Mouse (Mus musculus) hindbrain, embryonic 13.5 days (tissue): ENCODE data around the gene Abcg4. TPM values are rescaled to one million over a fixed set of nuclear protein-coding genes. Genes with fewer than 3 reads are reported as not detected.
A peak's percentile ranks its signal among the peaks of the same experiment; 100 is the strongest.

Experiments
- ATAC-seq: fragments of 200-750 bp; cut with Nextera tagmentation; 2 replicates; pipeline ENCODE4 v1.8.0; 2017; ENCODE audit warnings: moderate TSS enrichment; ENCODE audit not compliant: low FRiP score
- H3K27ac ChIP-seq: fragments of 300-500 bp; sonication (generic); 2 replicates; pipeline ENCODE4 v1.5.1; 2015; ENCODE audit warnings: inconsistent platforms, mild to moderate bottlenecking, moderate library complexity
- H3K27me3 ChIP-seq: fragments of 300-500 bp; sonication (generic); 2 replicates; pipeline ENCODE4 v1.6.1; 2015; ENCODE audit warnings: mild to moderate bottlenecking, inconsistent platforms
- H3K36me3 ChIP-seq: fragments of 300-500 bp; sonication (generic); 2 replicates; pipeline ENCODE4 v1.6.1; 2015; ENCODE audit warnings: mild to moderate bottlenecking, inconsistent platforms
- H3K4me1 ChIP-seq: fragments of 300-500 bp; sonication (generic); replicated peaks from 2 replicates; pipeline ENCODE4 v1.6.1; 2015; ENCODE audit warnings: inconsistent platforms
- H3K4me2 ChIP-seq: fragments of 300-500 bp; sonication (generic); 2 replicates; pipeline ENCODE4 v1.6.1; 2015; ENCODE audit warnings: inconsistent platforms, mild to moderate bottlenecking, moderate library complexity
- H3K4me3 ChIP-seq: fragments of 300-500 bp; sonication (generic); 2 replicates; pipeline ENCODE4 v1.5.1; 2015; ENCODE audit warnings: mild to moderate bottlenecking, inconsistent platforms
- H3K9ac ChIP-seq: fragments of 300-500 bp; sonication (generic); 2 replicates; pipeline ENCODE4 v1.6.1; 2015; ENCODE audit warnings: mild to moderate bottlenecking, inconsistent platforms
- H3K9me3 ChIP-seq: fragments of 300-500 bp; sonication (generic); 2 replicates; pipeline ENCODE4 v1.6.1; 2016; ENCODE audit warnings: inconsistent platforms
- WGBS: fragments of 180-500 bp; shearing (Covaris S2); methylation state at CpG from one replicate; pipeline ENCODE4 v1.1.7; 2015; 5-methylcytosine and 5-hydroxymethylcytosine counted together
- microRNA-seq: library from miRNA; unstranded; fragments of <30 nt; microRNA quantifications from one replicate; pipeline ENCODE4, GENCODE M21; 2016
- polyA plus RNA-seq: library from polyadenylated mRNA; unstranded; fragments of >200 nt; fragmentation: Nextera tagmentation; extraction: Ambion mirVana; gene quantifications from 2 replicates; pipeline ENCODE4 v1.2.1, GENCODE M21; 2015

The Abcg4 gene
- polyA plus RNA-seq, 1 experiment from 2014 or later: 18.0 TPM

GRCm38 (mm10) chr9:44231609-44232008, 56.8 kb downstream of the Abcg4 start:
- H3K9me3 ChIP-seq: no peaks in the 10 kb centered on the region
- H3K4me3 ChIP-seq: peak overlapping the region; percentile 67
- peak overlapping the region; percentile 80 for H3K4me2 ChIP-seq
- peaks cover 28% of the 10 kb centered on the region for H3K4me1 ChIP-seq
- no peak for ATAC-seq
- H3K36me3 ChIP-seq: no peaks in the 10 kb centered on the region
- no peaks in the 10 kb centered on the region for H3K27me3 ChIP-seq
- no peak overlapping the region for H3K27ac ChIP-seq
- H3K9ac ChIP-seq: peak overlapping the region; percentile 84; the same call in 1 of the 2 replicates

- Histone ChIP-seq H3K4me3 (no peak overlapping the region), H3K4me2 (no peak overlapping the region), H3K9ac (0 out of 2 replicates have a peak overlapping the region, but pooled peaks have one; percentile 8), H3K9me3 (no peaks in the 10 kb centered on the region), H3K4me1 (peaks cover 15% of the 10 kb centered on the region), H3K27me3 (no peaks in the 10 kb centered on the region), H3K27ac (no peak overlapping the region), H3K36me3 (no peaks in the 10 kb centered on the region)
- ATAC-seq: no peak
- WGBS: 60% methylated on average over 6 of the region's 6 CpGs
Measured at GRCm38 (mm10) chr9:44225993-44226392, 62.4 kb downstream of the Abcg4 start.

Small RNA genes within 50 kb of the gene (microRNA-seq; reads per million reads assigned to microRNA genes)
- not detected for gene Gm44335

Other genes with a start within 250 kb of the Abcg4 start
- gene Thy1, start 245.2 kb downstream of the Abcg4 start, polyA plus RNA-seq: 0.27 and 0.55 TPM in 2 replicates
- 8.1 and 12.2 TPM in 2 replicates for gene Usp2, start 221.6 kb downstream of the Abcg4 start, polyA plus RNA-seq
- gene Mfrp, start 186.9 kb downstream of the Abcg4 start, polyA plus RNA-seq: 0.22 TPM in 1 of 2 replicates, not detected in the other
- 3.2 and 5.3 TPM in 2 replicates for gene C1qtnf5, start 181.4 kb downstream of the Abcg4 start, polyA plus RNA-seq
- gene Gm49380, start 175.1 kb downstream of the Abcg4 start, polyA plus RNA-seq: 0.12 and 0.49 TPM in 2 replicates
- gene Rnf26, start 175.1 kb downstream of the Abcg4 start, polyA plus RNA-seq: 27.9 and 29.2 TPM in 2 replicates
- gene Mcam, start 154.1 kb downstream of the Abcg4 start, polyA plus RNA-seq: 13.1 and 14.0 TPM in 2 replicates
- gene Cbl, start 54.6 kb downstream of the Abcg4 start, polyA plus RNA-seq: 21.5 and 24.4 TPM in 2 replicates
- not detected in 2 replicates for gene Ccdc153, start 47.9 kb downstream of the Abcg4 start, polyA plus RNA-seq
- gene Pdzd3, start 37.1 kb downstream of the Abcg4 start, polyA plus RNA-seq: 0.17 and 0.48 TPM in 2 replicates
- gene Nlrx1, start 20.0 kb downstream of the Abcg4 start, polyA plus RNA-seq: 4.4 TPM in 2 replicates
- gene Hinfp, start 17.1 kb upstream of the Abcg4 start, polyA plus RNA-seq: 31.4 and 36.6 TPM in 2 replicates
- gene C2cd2l, start 31.7 kb upstream of the Abcg4 start, polyA plus RNA-seq: 19.1 and 21.6 TPM in 2 replicates
- 37.0 and 40.4 TPM in 2 replicates for gene Dpagt1, start 37.4 kb upstream of the Abcg4 start, polyA plus RNA-seq
- gene H2afx, start 46.1 kb upstream of the Abcg4 start, polyA plus RNA-seq: 145 and 151 TPM in 2 replicates
- 66.8 and 70.8 TPM in 2 replicates for gene Hmbs, start 55.6 kb upstream of the Abcg4 start, polyA plus RNA-seq
- gene Vps11, start 73.1 kb upstream of the Abcg4 start, polyA plus RNA-seq: 36.2 and 38.0 TPM in 2 replicates
- gene Hyou1, start 90.9 kb upstream of the Abcg4 start, polyA plus RNA-seq: 25.6 and 27.7 TPM in 2 replicates
- gene Slc37a4, start 108.2 kb upstream of the Abcg4 start, polyA plus RNA-seq: 64.7 and 65.9 TPM in 2 replicates
- gene Rps25, start 118.5 kb upstream of the Abcg4 start, polyA plus RNA-seq: 1,260 and 1,282 TPM in 2 replicates
- gene Trappc4, start 119.0 kb upstream of the Abcg4 start, polyA plus RNA-seq: 342 and 355 TPM in 2 replicates
- gene Ccdc84, start 130.0 kb upstream of the Abcg4 start, polyA plus RNA-seq: 28.2 and 32.9 TPM in 2 replicates
- not detected in 2 replicates for gene Foxr1, start 152.5 kb upstream of the Abcg4 start, polyA plus RNA-seq
- gene Upk2, start 166.4 kb upstream of the Abcg4 start, polyA plus RNA-seq: not detected in 2 replicates
- gene Bcl9l, start 194.2 kb upstream of the Abcg4 start, polyA plus RNA-seq: 8.6 TPM in 2 replicates